Mouse (Mus musculus): ENCODE results near the gene Aqp9. TPM values are rescaled to one million over a fixed set of nuclear protein-coding genes. Genes with fewer than 3 reads are reported as not detected.
A peak's percentile ranks its signal among the peaks of the same experiment; 100 is the strongest.

The Aqp9 gene
- polyA plus RNA-seq, 1 experiment from 2014 or later = 1.5 TPM

- Histone ChIP-seq H3K27me3 (no peaks in the 10 kb centered on the region), H3K36me3 (no peaks in the 10 kb centered on the region), H3K9me3 (replicated peaks) (no peaks in the 10 kb centered on the region), H3K9ac (no peak overlapping the region), H3K4me1 (peaks cover 17% of the 10 kb centered on the region), H3K4me3 (replicated peaks) (no peak overlapping the region), H3K27ac (replicated peaks) (peak overlapping the region; percentile 77; the same call in 1 of the 2 replicates), H3K4me2 (replicated peaks) (no peak overlapping the region)
- WGBS = 57% methylated on average over 5 of the region's 5 CpGs
- ATAC-seq (ENCODE audit: insufficient number of reproducible peaks, low FRiP score, low TSS enrichment, low read depth) = no peak
Observed at GRCm38 (mm10) chr9:71166871-71167465, 1.5 kb downstream of the Aqp9 start.

- H3K36me3 ChIP-seq = no peaks in the 10 kb centered on the region
- H3K4me2 ChIP-seq (replicated peaks) = no peak overlapping the region
- 84% methylated on average over 5 of the region's 5 CpGs for WGBS
- H3K9ac ChIP-seq = no peak overlapping the region
- no peak for ATAC-seq (ENCODE audit: insufficient number of reproducible peaks, low FRiP score, low TSS enrichment, low read depth)
- no peak overlapping the region for H3K4me3 ChIP-seq (replicated peaks)
- no peak overlapping the region for H3K27ac ChIP-seq (replicated peaks)
- H3K27me3 ChIP-seq = no peaks in the 10 kb centered on the region
- no peaks in the 10 kb centered on the region for H3K9me3 ChIP-seq (replicated peaks)
- H3K4me1 ChIP-seq = peaks cover 17% of the 10 kb centered on the region
Observed at GRCm38 (mm10) chr9:71166019-71166705, 2.3 kb downstream of the Aqp9 start.

GRCm38 (mm10) chr9:71165510-71165909 is 3.0 kb downstream of the Aqp9 start:
- Histone ChIP-seq H3K9me3 (replicated peaks) (no peaks in the 10 kb centered on the region), H3K4me1 (peaks cover 17% of the 10 kb centered on the region), H3K27ac (replicated peaks) (no peak overlapping the region), H3K4me3 (replicated peaks) (no peak overlapping the region), H3K4me2 (replicated peaks) (no peak overlapping the region), H3K36me3 (no peaks in the 10 kb centered on the region), H3K27me3 (no peaks in the 10 kb centered on the region), H3K9ac (no peak overlapping the region)
- ATAC-seq (ENCODE audit: insufficient number of reproducible peaks, low FRiP score, low TSS enrichment, low read depth) = no peak
- 82% methylated on average over 2 of the region's 2 CpGs for WGBS

DNA sequence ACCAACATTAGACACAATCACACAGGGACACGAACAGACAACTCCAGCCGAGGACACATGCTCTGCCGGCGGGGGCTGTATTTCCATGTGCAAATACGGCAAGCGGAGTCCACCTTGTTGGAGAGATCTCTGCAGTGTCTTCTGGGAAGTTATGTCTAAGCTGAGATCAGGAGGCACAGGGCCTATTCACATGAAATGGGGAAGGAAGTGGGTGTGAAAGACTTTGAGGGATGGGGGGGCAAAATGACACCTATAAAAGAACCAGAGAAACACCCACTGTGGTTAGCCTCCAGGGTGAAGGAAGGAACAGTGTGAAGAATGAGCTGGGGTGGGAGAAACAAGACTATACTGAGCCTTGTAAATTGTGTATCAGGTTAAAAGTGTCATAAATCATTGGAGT is 3.4 kb downstream of the Aqp9 start:
- Histone ChIP-seq H3K27me3 (no peaks in the 10 kb centered on the region), H3K4me3 (replicated peaks) (no peak overlapping the region), H3K9ac (no peak overlapping the region), H3K4me2 (replicated peaks) (no peak overlapping the region), H3K4me1 (peaks cover 17% of the 10 kb centered on the region), H3K27ac (replicated peaks) (no peak overlapping the region), H3K9me3 (replicated peaks) (no peaks in the 10 kb centered on the region), H3K36me3 (no peaks in the 10 kb centered on the region)
- 82% methylated on average over 6 of the region's 6 CpGs for whole genome bisulfite sequencing
- no peak for ATAC-seq (ENCODE audit: insufficient number of reproducible peaks, low FRiP score, low TSS enrichment, low read depth)

- Histone ChIP-seq H3K27ac (replicated peaks) (no peak overlapping the region), H3K36me3 (no peaks in the 10 kb centered on the region), H3K4me3 (replicated peaks) (no peak overlapping the region), H3K4me1 (peaks cover 17% of the 10 kb centered on the region), H3K4me2 (replicated peaks) (no peak overlapping the region), H3K27me3 (no peaks in the 10 kb centered on the region), H3K9ac (no peak overlapping the region), H3K9me3 (replicated peaks) (no peaks in the 10 kb centered on the region)
- no peak for ATAC-seq (ENCODE audit: insufficient number of reproducible peaks, low FRiP score, low TSS enrichment, low read depth)
- 71% methylated on average over 3 of the region's 3 CpGs for WGBS
Observed at GRCm38 (mm10) chr9:71164353-71164752, 4.1 kb downstream of the Aqp9 start.

DNA sequence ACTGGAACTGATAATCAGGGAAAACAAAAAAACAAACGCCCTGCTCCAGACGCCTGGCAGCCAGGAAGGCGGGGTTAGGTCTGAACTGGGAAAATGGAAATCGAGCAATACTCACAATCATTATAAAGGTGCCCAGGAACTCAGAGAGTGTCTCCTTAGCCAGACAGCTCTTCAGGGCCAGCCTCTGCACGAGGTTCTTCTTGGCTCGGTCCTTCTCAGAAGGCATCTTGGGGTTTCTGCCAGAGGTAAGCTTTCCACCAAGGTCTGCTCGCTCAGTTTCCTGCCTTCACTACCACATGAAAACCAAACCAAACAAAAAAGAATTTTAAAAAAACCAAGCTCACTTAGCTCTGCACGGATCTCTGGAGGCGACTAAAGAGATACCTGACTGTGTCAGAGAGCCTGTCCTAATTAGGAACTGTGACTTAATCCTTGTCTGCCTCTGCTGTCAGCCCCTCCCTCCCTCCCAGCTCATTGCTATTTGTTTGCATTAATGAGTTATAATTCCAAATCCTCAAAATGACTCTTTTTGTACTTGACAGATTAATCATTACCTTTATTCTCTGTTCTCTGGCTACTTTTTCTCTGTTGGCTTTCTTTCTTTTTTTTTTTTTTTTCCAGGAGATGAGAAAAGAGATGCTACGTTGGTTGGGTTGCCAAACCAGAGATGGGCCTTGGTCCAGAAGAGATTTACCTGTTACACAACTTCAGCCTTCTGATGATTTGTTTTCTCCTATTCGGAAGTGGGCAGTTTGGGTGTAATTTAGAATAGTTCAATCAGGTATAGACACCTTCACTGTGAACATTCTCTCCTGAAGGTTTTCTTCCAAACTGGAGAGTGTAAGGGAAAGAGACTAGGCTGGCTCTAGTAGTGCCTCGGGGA is 5.4 kb downstream of the Aqp9 start:
- H3K9me3 ChIP-seq (replicated peaks) = no peaks in the 10 kb centered on the region
- no peak overlapping the region for H3K4me3 ChIP-seq (replicated peaks)
- no peaks in the 10 kb centered on the region for H3K27me3 ChIP-seq
- WGBS = 53% methylated on average over 12 of the region's 12 CpGs
- H3K4me2 ChIP-seq (replicated peaks) = no peak overlapping the region
- no peak for ATAC-seq (ENCODE audit: insufficient number of reproducible peaks, low FRiP score, low TSS enrichment, low read depth)
- no peak overlapping the region for H3K9ac ChIP-seq
- H3K4me1 ChIP-seq = peaks cover 8% of the 10 kb centered on the region
- H3K36me3 ChIP-seq = no peaks in the 10 kb centered on the region
- H3K27ac ChIP-seq (replicated peaks) = no peak overlapping the region

- peaks cover 1% of the 10 kb centered on the region; the same call in 1 of the 2 replicates for H3K4me1 ChIP-seq
- no peak overlapping the region for H3K27ac ChIP-seq (replicated peaks)
- ATAC-seq (ENCODE audit: insufficient number of reproducible peaks, low FRiP score, low TSS enrichment, low read depth) = no peak
- WGBS = 84% methylated on average over 8 of the region's 8 CpGs
- H3K36me3 ChIP-seq = no peaks in the 10 kb centered on the region
- H3K9me3 ChIP-seq (replicated peaks) = no peaks in the 10 kb centered on the region
- no peak overlapping the region for H3K9ac ChIP-seq
- H3K4me3 ChIP-seq (replicated peaks) = no peak overlapping the region
- no peak overlapping the region for H3K4me2 ChIP-seq (replicated peaks)
- no peaks in the 10 kb centered on the region for H3K27me3 ChIP-seq
Observed at GRCm38 (mm10) chr9:71162131-71162857, 6.2 kb downstream of the Aqp9 start.

DNA sequence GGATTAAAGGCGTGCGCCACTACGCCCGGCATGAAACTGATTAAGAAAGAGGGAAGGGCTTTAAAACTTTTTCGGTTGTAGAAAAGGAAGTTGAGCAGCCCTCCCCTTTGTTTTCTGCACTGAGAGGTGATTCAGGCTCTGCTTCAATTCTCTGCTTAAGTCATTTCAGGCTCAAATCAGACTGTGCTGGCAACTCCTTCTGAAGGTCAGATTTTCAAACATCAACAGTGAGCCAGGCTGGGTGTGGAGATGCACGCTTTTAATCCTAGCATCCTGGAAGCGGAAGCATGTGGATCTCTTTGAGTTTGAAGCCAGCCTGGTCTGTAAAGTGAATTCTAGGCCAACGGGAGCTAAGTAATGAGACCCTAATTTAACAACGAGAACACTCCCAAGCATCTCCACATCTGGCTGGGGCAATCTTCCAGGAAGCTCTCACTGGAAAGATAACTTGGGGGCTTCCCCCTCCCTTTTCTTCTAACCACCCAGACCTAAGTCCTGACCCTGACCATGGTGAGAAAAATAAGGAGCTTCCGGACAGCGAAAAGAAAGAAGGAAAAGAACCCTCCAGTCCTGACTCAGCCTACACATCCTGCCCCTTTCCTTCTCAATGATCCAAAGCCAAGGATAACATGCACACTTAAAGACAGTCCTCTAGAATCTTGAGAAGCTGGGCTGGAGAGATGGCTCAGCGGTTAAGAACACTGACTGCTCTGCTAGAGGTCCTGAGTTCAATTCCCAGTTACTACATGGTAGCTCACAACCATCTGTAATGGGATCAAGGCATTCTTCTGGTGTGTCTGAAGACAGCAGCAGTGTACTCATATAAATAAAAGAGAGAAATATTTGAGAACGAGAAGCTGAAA is 7.4 kb downstream of the Aqp9 start:
- no peaks in the 10 kb centered on the region for H3K4me1 ChIP-seq
- ATAC-seq (ENCODE audit: insufficient number of reproducible peaks, low FRiP score, low TSS enrichment, low read depth) = no peak
- WGBS = 80% methylated on average over 13 of the region's 13 CpGs
- no peak overlapping the region for H3K4me3 ChIP-seq (replicated peaks)
- H3K36me3 ChIP-seq = no peaks in the 10 kb centered on the region
- H3K9ac ChIP-seq = no peak overlapping the region
- no peak overlapping the region for H3K27ac ChIP-seq (replicated peaks)
- H3K9me3 ChIP-seq (replicated peaks) = no peaks in the 10 kb centered on the region
- H3K4me2 ChIP-seq (replicated peaks) = no peak overlapping the region
- H3K27me3 ChIP-seq = no peaks in the 10 kb centered on the region

DNA sequence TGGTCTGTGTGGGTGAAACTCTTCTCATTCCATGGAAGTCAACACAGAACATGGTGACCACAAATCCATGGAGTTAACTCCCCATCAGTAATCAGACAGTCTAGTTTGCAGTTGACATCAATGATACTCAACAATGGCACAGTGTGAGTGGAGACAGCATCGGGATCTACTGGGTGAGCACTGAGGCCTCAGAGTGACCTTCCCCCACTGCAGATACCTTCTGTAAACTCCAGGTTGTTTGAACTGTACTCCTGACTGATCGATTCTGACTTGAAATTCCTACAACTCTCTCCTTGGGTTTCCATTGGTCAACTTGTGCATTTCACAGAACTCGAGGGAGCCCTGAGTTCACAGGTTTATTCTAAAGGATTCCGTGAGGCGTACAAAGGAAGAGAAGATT is 8.8 kb downstream of the Aqp9 start:
- no peaks in the 10 kb centered on the region for H3K36me3 ChIP-seq
- no peaks in the 10 kb centered on the region for H3K4me1 ChIP-seq
- WGBS = 91% methylated on average over 5 of the region's 5 CpGs
- H3K4me3 ChIP-seq (replicated peaks) = no peak overlapping the region
- ATAC-seq (ENCODE audit: insufficient number of reproducible peaks, low FRiP score, low TSS enrichment, low read depth) = no peak
- no peak overlapping the region for H3K4me2 ChIP-seq (replicated peaks)
- no peak overlapping the region for H3K27ac ChIP-seq (replicated peaks)
- no peaks in the 10 kb centered on the region for H3K9me3 ChIP-seq (replicated peaks)
- no peak overlapping the region for H3K9ac ChIP-seq
- no peaks in the 10 kb centered on the region for H3K27me3 ChIP-seq

DNA sequence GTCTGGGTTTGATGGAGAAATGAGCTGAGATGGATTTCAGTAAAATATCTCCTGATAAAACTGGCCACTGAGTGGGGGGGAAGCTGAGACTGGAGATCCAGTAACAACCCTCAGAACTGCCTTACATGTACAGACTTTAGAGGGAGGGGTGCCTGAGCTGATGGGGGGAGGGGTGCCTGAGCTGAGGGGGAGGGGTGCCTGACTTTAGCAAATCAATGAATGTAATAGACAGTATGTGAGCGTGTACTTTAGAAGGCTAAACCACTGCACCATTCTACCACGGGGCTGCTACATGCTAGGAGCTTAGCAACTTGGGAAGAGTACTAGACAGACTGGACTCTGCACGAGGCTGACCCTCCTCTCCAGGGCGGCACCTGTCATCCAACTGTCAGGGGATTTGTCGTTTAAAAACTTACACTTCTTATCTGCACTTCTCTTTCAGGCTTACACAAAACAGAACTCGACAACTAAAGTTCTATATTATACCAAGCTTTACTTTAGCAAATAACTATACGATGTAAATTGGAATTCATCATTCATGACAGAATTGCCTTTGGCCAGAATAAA is 9.3 kb downstream of the Aqp9 start:
- ATAC-seq (ENCODE audit: insufficient number of reproducible peaks, low FRiP score, low TSS enrichment, low read depth) = no peak
- Histone ChIP-seq H3K4me2 (replicated peaks) (no peak overlapping the region), H3K4me3 (replicated peaks) (no peak overlapping the region), H3K9me3 (replicated peaks) (no peaks in the 10 kb centered on the region), H3K4me1 (no peaks in the 10 kb centered on the region), H3K9ac (no peak overlapping the region), H3K27ac (replicated peaks) (no peak overlapping the region), H3K36me3 (no peaks in the 10 kb centered on the region), H3K27me3 (no peaks in the 10 kb centered on the region)
- 78% methylated on average over 7 of the region's 7 CpGs for WGBS

Data from embryonic facial prominence, embryonic 15.5 days (tissue).